11 mouse cellular contexts compared by ENCODE assay signal in the genomic region with DNA sequence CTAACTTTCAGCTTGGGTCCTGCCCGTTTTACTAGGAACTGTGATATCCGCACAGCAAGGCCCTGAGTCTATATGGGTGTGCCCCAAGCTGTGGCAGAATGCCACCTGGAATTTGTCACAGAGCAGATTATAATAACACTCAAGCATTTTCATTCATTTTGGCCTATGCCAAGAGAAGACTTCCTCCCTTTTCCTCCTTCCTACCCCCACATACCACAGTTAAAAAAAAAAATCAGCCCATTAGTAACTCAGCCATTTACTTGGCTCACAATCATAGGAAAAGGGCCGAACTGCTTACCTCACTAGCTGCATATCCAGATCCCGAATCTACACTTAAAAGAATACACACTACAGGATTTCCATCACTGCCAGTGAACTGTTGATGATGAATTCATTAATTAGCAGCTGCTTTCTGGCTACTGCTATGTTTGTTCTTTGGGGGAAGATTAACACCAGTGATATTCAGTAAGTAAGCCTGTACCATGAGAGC.
A peak's percentile ranks its signal among the peaks of the same experiment; 100 is the strongest.
DNase-seq lines count a peak whose midpoint lies in the region; TF ChIP-seq lines count a peak whose summit lies in the region.
"Had no signal": no experiment of that assay in that cellular context is flagged by ENCODE, and none has a peak within 500 bp of the region (broad histone marks: within the 10 kb centered on the region; RNA-seq: fewer than 3 reads in every experiment).

No protein-coding gene starts in this region.

- H3K4me3 ChIP-seq in lung, adult 2 months (replicated peaks; ENCODE audit: extremely low read depth, low read depth, low read length): no peak overlapping the region
- H3K4me3 ChIP-seq: embryonic facial prominence, embryonic 13.5 days; limb, embryonic 12.5 days; midbrain, embryonic 12.5 days; stomach, embryonic 15.5 days had no signal

- no peaks in the 10 kb centered on the region; the same call in none of the 2 replicates for H3K4me1 ChIP-seq in lung, adult 2 months (ENCODE audit: control insufficient read depth, insufficient read depth, low read length)
- H3K4me1 ChIP-seq: midbrain, embryonic 12.5 days had no signal

- no peak for TF ChIP-seq POLR2A in lung, adult 2 months (IDR thresholded peaks at IDR 0.05; ENCODE audit: borderline replicate concordance, extremely low read depth, low read depth, low read length)

- no peak for TF ChIP-seq CTCF in lung, adult 2 months (IDR thresholded peaks at IDR 0.05; ENCODE audit: insufficient read depth, low read length)

- peak; percentile 47 to 53 for DNase-seq in lung, adult 18-20 months
- DNase-seq in lung, adult 2 months: no peak
- DNase-seq in gastrocnemius, postnatal 10 days: peak; percentile 48
- DNase-seq in kidney, postnatal 10 days: peak; percentile 52
- DNase-seq in testis, postnatal 14 days (ENCODE audit: low spot score): peak; percentile 55
- no peak for DNase-seq in left cerebral cortex, adult 11 months (ENCODE audit: low spot score)
- DNase-seq in thymus, adult 18-20 months: no peak

- WGBS in lung, adult 2 months: 29% methylated on average over 4 of the region's 4 CpGs

Comparison
In these comparisons a context has a peak if more than half of its experiments do, and no peak if none do; other contexts are left out.
1. DNase-seq: peak in lung, adult 18-20 months (2 of 2), gastrocnemius, postnatal 10 days (single experiment), kidney, postnatal 10 days (single experiment) and testis, postnatal 14 days (single experiment); none in lung, adult 2 months (single experiment), left cerebral cortex, adult 11 months (single experiment) and thymus, adult 18-20 months (0 of 2).